Mouse (Mus musculus) MEL (cell line): ENCODE measurements around the gene Ptafr. TPM values are rescaled to one million over a fixed set of nuclear protein-coding genes. Genes with fewer than 3 reads are reported as not detected.

Source experiments
- DNase-seq: peaks from one replicate; pipeline ENCODE4 v3.0.0; 2011; ENCODE audit warnings: low read depth, low spot score
- H3K27ac ChIP-seq: 2 replicates; pipeline ENCODE4 v1.5.1; 2012; ENCODE audit warnings: low read depth, mild to moderate bottlenecking, control low read depth, low read length, moderate library complexity; ENCODE audit not compliant: control insufficient read depth
- H3K27me3 ChIP-seq, 2 experiments: fragments of 150-350 bp in 1 of 2; sonication (generic) in 1 of 2; 2 replicates each; pipeline ENCODE4 v1.6.1; 2012; ENCODE audit warnings: low read length in 2 of 2, mild to moderate bottlenecking in 2 of 2, improper control_type of control experiment in 1 of 2, moderate library complexity in 1 of 2; ENCODE audit not compliant: insufficient read depth in 2 of 2, control insufficient read depth in 1 of 2
- H3K36me3 ChIP-seq, 2 experiments: 2 replicates each; pipeline ENCODE4 v1.6.1; 2012 to 2014; ENCODE audit warnings: low read length in 2 of 2, improper control_type of control experiment in 1 of 2, inconsistent platforms in 1 of 2, mild to moderate bottlenecking in 1 of 2; ENCODE audit not compliant: insufficient read depth in 2 of 2, control insufficient read depth in 1 of 2
- H3K4me1 ChIP-seq, 2 experiments: fragments of 150-350 bp in 1 of 2; sonication (generic) in 1 of 2; 2 replicates each; pipeline ENCODE4 v1.6.1; 2012; ENCODE audit warnings: low read length in 2 of 2, improper control_type of control experiment in 1 of 2, mild to moderate bottlenecking in 1 of 2; ENCODE audit not compliant: insufficient read depth in 2 of 2, control insufficient read depth in 1 of 2
- H3K4me3 ChIP-seq, 2 experiments: fragments of 150-350 bp in 1 of 2; sonication (generic) in 1 of 2; 2 replicates each; pipeline ENCODE4 v1.5.1; 2012; ENCODE audit warnings: low read depth in 2 of 2, low read length in 2 of 2, mild to moderate bottlenecking in 2 of 2, moderate library complexity in 2 of 2, control low read depth in 1 of 2, improper control_type of control experiment in 1 of 2; ENCODE audit not compliant: control insufficient read depth in 1 of 2, insufficient read depth in 1 of 2
- H3K79me2 ChIP-seq: 2 replicates; pipeline ENCODE4 v1.6.1; 2012; ENCODE audit warnings: mild to moderate bottlenecking, low read length, moderate library complexity; ENCODE audit not compliant: control insufficient read depth, poor library complexity, insufficient read depth
- H3K9ac ChIP-seq: 2 replicates; pipeline ENCODE4 v1.6.1; 2012; ENCODE audit warnings: low read depth, mild to moderate bottlenecking, control low read depth, low read length, moderate library complexity; ENCODE audit not compliant: control insufficient read depth, poor library complexity, severe bottlenecking
- H3K9me3 ChIP-seq: fragments of 150-350 bp; sonication (generic); replicated peaks from 2 replicates; pipeline ENCODE4 v1.6.1; 2012; ENCODE audit warnings: mild to moderate bottlenecking, low read length, improper control_type of control experiment, moderate library complexity; ENCODE audit not compliant: insufficient read depth
- CTCF ChIP-seq, 3 experiments: IDR thresholded peaks in 2 of 3; conservative IDR thresholded peaks in 1 of 3; 2 replicates each; pipeline ENCODE4 v1.5.1; 2011 to 2012; ENCODE audit warnings: low read length in 3 of 3, low read depth in 2 of 3, mild to moderate bottlenecking in 2 of 3, improper control_type of control experiment in 1 of 3, inconsistent platforms in 1 of 3, mixed read lengths in 1 of 3, moderate library complexity in 1 of 3; ENCODE audit not compliant: control insufficient read depth in 1 of 3, insufficient read depth in 1 of 3, poor library complexity in 1 of 3, severe bottlenecking in 1 of 3
- ELF1 ChIP-seq: IDR thresholded peaks from 2 replicates; pipeline ENCODE4 v1.6.1; 2014; ENCODE audit warnings: low read depth, mild to moderate bottlenecking, inconsistent platforms, low read length, improper control_type of control experiment, moderate library complexity
- HCFC1 ChIP-seq: IDR thresholded peaks from 2 replicates; pipeline ENCODE4 v1.6.1; 2012; ENCODE audit warnings: low read depth, mild to moderate bottlenecking, inconsistent platforms, low read length, improper control_type of control experiment, moderate library complexity
- SMC3 ChIP-seq: IDR thresholded peaks from 2 replicates; pipeline ENCODE4 v1.6.1; 2011; ENCODE audit warnings: low read depth, low read length, improper control_type of control experiment
- polyA plus RNA-seq, 2 experiments: library from polyadenylated mRNA; stranded (reverse) in 1 of 2; unstranded in 1 of 2; fragments of >175 nt in 1 of 2; fragments of >200 nt in 1 of 2; gene quantifications; 2 replicates each; pipeline versions ENCODE4 v1.2.1 to v1.2.4; 2012; ENCODE audit warnings: low replicate concordance in 2 of 2, low read depth in 1 of 2; ENCODE audit not compliant: insufficient read length in 2 of 2, insufficient read depth in 1 of 2, missing spikeins in 1 of 2
- total RNA-seq: library from RNA; depleted of rRNA; stranded (reverse); fragments of 300-350 nt; gene quantifications from 2 replicates; pipeline ENCODE4 v1.2.3, GENCODE M21; 2012; rRNA removed

Ptafr gene
- total and polyA plus RNA-seq, 3 experiments: 0.06 TPM; not detected in 2

DNA sequence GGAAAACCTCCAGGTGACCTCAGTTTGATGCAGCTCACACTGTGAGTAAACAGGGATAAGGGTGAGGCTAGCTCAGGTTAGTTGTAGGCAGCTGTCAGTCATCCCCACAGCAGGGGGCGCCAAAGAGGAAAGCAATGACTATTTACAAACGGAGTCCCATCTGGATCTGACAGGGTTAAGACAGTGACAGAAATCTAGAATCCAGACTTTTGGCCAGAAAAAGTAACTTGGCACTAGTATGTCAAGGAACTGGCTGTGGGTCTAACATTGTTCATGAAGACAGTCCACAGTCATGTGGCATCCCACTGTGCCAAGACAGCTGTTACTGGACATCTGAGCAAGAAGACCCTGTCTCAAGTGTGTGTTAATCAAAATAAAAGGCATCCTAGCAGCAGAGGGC, 65.0 kb downstream of the Ptafr start:
- H3K27ac ChIP-seq: no peak overlapping the region
- peak; percentile 62 for DNase-seq

More for the DNA sequence above, 65.0 kb downstream of the Ptafr start:
- Histone ChIP-seq H3K4me1 (peaks cover 4 to 12% of the 10 kb centered on the region in 2 experiments), H3K4me3 (no peak overlapping the region), H3K79me2 (no peaks in the 10 kb centered on the region), H3K9me3 (no peaks in the 10 kb centered on the region), H3K27me3 (no peaks in the 10 kb centered on the region), H3K9ac (no peak overlapping the region), H3K36me3 (peaks cover 0 to 13% of the 10 kb centered on the region in 2 experiments; a peak in 2 of 4 replicates)
- TF ChIP-seq CTCF (IDR thresholded peaks at IDR 0.05 in 2 of 3, conservative IDR thresholded peaks at IDR 0.05 in 1 of 3; ENCODE audit: control insufficient read depth in 1 of 3, insufficient read depth in 1 of 3, low read depth in 2 of 3, low read length in 3 of 3, poor library complexity in 1 of 3, severe bottlenecking in 1 of 3): peak; percentile 64 to 75 (median 72)
- no peak for TF ChIP-seq HCFC1
- TF ChIP-seq SMC3: peak; percentile 39
- no peak for TF ChIP-seq ELF1

Other genes starting within 250 kb of the Ptafr start
- gene Trnau1ap, start 234.5 kb upstream of the Ptafr start, total RNA-seq: 110 and 117 TPM in 2 replicates
- gene Trnau1ap, start 234.5 kb upstream of the Ptafr start, polyA plus RNA-seq: 100 to 1,000 TPM in 1 of 2 experiments, not detected in 1; 102 TPM
- 137 and 147 TPM in 2 replicates for gene Rcc1, start 210.5 kb upstream of the Ptafr start, total RNA-seq
- 100 to 1,000 TPM in 1 of 2 experiments, 10 to 100 TPM in 1; 83.6 to 186 TPM for gene Rcc1, start 210.5 kb upstream of the Ptafr start, polyA plus RNA-seq
- gene Phactr4, start 141.6 kb upstream of the Ptafr start, total RNA-seq: 5.6 and 7.2 TPM in 2 replicates
- 10 to 100 TPM; 28.7 to 79.5 TPM for gene Phactr4, start 141.6 kb upstream of the Ptafr start, polyA plus RNA-seq
- 26.8 and 32.9 TPM in 2 replicates for gene Med18, start 100.1 kb upstream of the Ptafr start, total RNA-seq
- 10 to 100 TPM in 1 of 2 experiments, not detected in 1; 13.4 TPM for gene Med18, start 100.1 kb upstream of the Ptafr start, polyA plus RNA-seq
- 9.6 and 38.3 TPM in 2 replicates for gene Sesn2, start 53.6 kb upstream of the Ptafr start, total RNA-seq
- 10 to 100 TPM in 1 of 2 experiments, not detected in 1; 27.5 TPM for gene Sesn2, start 53.6 kb upstream of the Ptafr start, polyA plus RNA-seq
- gene Atpif1, start 30.4 kb upstream of the Ptafr start, total RNA-seq: 492 and 730 TPM in 2 replicates
- gene Atpif1, start 30.4 kb upstream of the Ptafr start, polyA plus RNA-seq: 100 to 1,000 TPM in 1 of 2 experiments, not detected in 1; 566 TPM
- gene Dnajc8, start 28.5 kb upstream of the Ptafr start, total RNA-seq: 110 and 115 TPM in 2 replicates
- 100 to 1,000 TPM in 1 of 2 experiments, not detected in 1; 246 TPM for gene Dnajc8, start 28.5 kb upstream of the Ptafr start, polyA plus RNA-seq
- 21.7 and 24.6 TPM in 2 replicates for gene Eya3, start 74.9 kb downstream of the Ptafr start, total RNA-seq
- gene Eya3, start 74.9 kb downstream of the Ptafr start, polyA plus RNA-seq: 100 to 1,000 TPM in 1 of 2 experiments, 10 to 100 TPM in 1; 38.2 to 270 TPM
- 2.4 and 2.8 TPM in 2 replicates for gene Xkr8, start 168.5 kb downstream of the Ptafr start, total RNA-seq
- gene Xkr8, start 168.5 kb downstream of the Ptafr start, polyA plus RNA-seq: 1 to 10 TPM in 1 of 2 experiments, not detected in 1; 3.9 TPM
- 0.20 and 0.69 TPM in 2 replicates for gene Smpdl3b, start 193.2 kb downstream of the Ptafr start, total RNA-seq
- under 1 TPM in 1 of 2 experiments, not detected in 1; 0.28 TPM for gene Smpdl3b, start 193.2 kb downstream of the Ptafr start, polyA plus RNA-seq
- 102 and 119 TPM in 2 replicates for gene Rpa2, start 204.3 kb downstream of the Ptafr start, total RNA-seq
- gene Rpa2, start 204.3 kb downstream of the Ptafr start, polyA plus RNA-seq: 100 to 1,000 TPM in 1 of 2 experiments, not detected in 1; 103 TPM
- gene Themis2, start 232.3 kb downstream of the Ptafr start, total RNA-seq: 1.0 and 1.1 TPM in 2 replicates
- gene Themis2, start 232.3 kb downstream of the Ptafr start, polyA plus RNA-seq: 1 to 10 TPM in 1 of 2 experiments, not detected in 1; 2.6 TPM